In genomic region chr13:113869212-113870205, GRCm38 (mm10) we compare ENCODE assay signal across 8 mouse cellular contexts.
DNase-seq lines count a peak whose midpoint lies in the region; ATAC-seq and TF ChIP-seq lines count a peak whose summit lies in the region.

No protein-coding gene starts in this region.

- DNase-seq in right cerebral cortex, adult 2 months (ENCODE audit: low spot score in 2 of 2) = peak; percentile 59 to 60
- no peak for DNase-seq in right cerebral cortex, adult 18-20 months
- DNase-seq in c-Kit-positive CD71-negative TER-119-negative erythroid progenitor cells, embryonic 14.5 days (ENCODE audit: low read depth) = peak; percentile 45
- DNase-seq in limb, embryonic 11.5 days (ENCODE audit: low spot score) = peak; percentile 78
- DNase-seq in stomach, postnatal 0 days (ENCODE audit: low spot score) = peak; percentile 52

- H3K9ac ChIP-seq in forebrain, embryonic 13.5 days = no peak overlapping the region
- H3K9ac ChIP-seq in limb, embryonic 11.5 days (ENCODE audit: low read length) = no peak overlapping the region
- no peak overlapping the region for H3K9ac ChIP-seq in midbrain, embryonic 12.5 days (replicated peaks)
- no peak overlapping the region for H3K9ac ChIP-seq in stomach, postnatal 0 days (ENCODE audit: low read length)

- no peaks in the 10 kb centered on the region for H3K9me3 ChIP-seq in forebrain, embryonic 13.5 days (replicated peaks)
- H3K9me3 ChIP-seq in limb, embryonic 11.5 days (ENCODE audit: control insufficient read depth, low read length) = no peaks in the 10 kb centered on the region
- no peaks in the 10 kb centered on the region for H3K9me3 ChIP-seq in midbrain, embryonic 12.5 days
- no peaks in the 10 kb centered on the region for H3K9me3 ChIP-seq in stomach, postnatal 0 days (ENCODE audit: control insufficient read depth, low read length)

- no peak overlapping the region for H3K4me3 ChIP-seq in forebrain, embryonic 13.5 days
- no peak overlapping the region for H3K4me3 ChIP-seq in limb, embryonic 11.5 days (ENCODE audit: low read depth, low read length)
- no peak overlapping the region for H3K4me3 ChIP-seq in midbrain, embryonic 12.5 days
- H3K4me3 ChIP-seq in stomach, postnatal 0 days (ENCODE audit: low read depth, low read length) = no peak overlapping the region

- no peak for TF ChIP-seq EP300 in stomach, postnatal 0 days (optimal IDR thresholded peaks at IDR 0.05)

- no peaks in the 10 kb centered on the region for H3K36me3 ChIP-seq in forebrain, embryonic 13.5 days (ENCODE audit: poor library complexity, severe bottlenecking)
- no peaks in the 10 kb centered on the region for H3K36me3 ChIP-seq in limb, embryonic 11.5 days (ENCODE audit: control insufficient read depth, insufficient read depth, low read length)
- no peaks in the 10 kb centered on the region for H3K36me3 ChIP-seq in midbrain, embryonic 12.5 days
- no peaks in the 10 kb centered on the region for H3K36me3 ChIP-seq in stomach, postnatal 0 days (ENCODE audit: control insufficient read depth, insufficient read depth, low read length)

- TF ChIP-seq CTCF in stomach, postnatal 0 days (IDR thresholded peaks at IDR 0.05; ENCODE audit: low read depth) = peak; percentile 85

- WGBS in forebrain, embryonic 13.5 days = 72% methylated on average over 20 of the region's 20 CpGs
- WGBS in limb, embryonic 11.5 days = 61% methylated on average over 20 of the region's 20 CpGs
- WGBS in midbrain, embryonic 12.5 days = 70% methylated on average over 20 of the region's 20 CpGs
- WGBS in stomach, postnatal 0 days = 69% methylated on average over 20 of the region's 20 CpGs

- H3K27me3 ChIP-seq in forebrain, embryonic 13.5 days = no peaks in the 10 kb centered on the region
- H3K27me3 ChIP-seq in limb, embryonic 11.5 days (ENCODE audit: control insufficient read depth, insufficient read depth, low read length) = no peaks in the 10 kb centered on the region
- no peaks in the 10 kb centered on the region; the same call in 1 of the 2 replicates for H3K27me3 ChIP-seq in midbrain, embryonic 12.5 days
- no peaks in the 10 kb centered on the region for H3K27me3 ChIP-seq in stomach, postnatal 0 days (ENCODE audit: control insufficient read depth, insufficient read depth, low read length)

- peak; percentile 58 for ATAC-seq in forebrain, embryonic 13.5 days
- ATAC-seq in hematopoietic stem cell, adult 5-6 weeks (replicated peaks in 1 of 2; ENCODE audit: insufficient read depth in 1 of 2, low FRiP score in 2 of 2, low TSS enrichment in 1 of 2, low read depth in 1 of 2, poor library complexity in 2 of 2, severe bottlenecking in 2 of 2) = peak; percentile 61 to 66
- ATAC-seq in limb, embryonic 11.5 days (ENCODE audit: insufficient number of reproducible peaks, low FRiP score, low TSS enrichment, low read depth) = no peak; the same call in 1 of the 2 replicates
- ATAC-seq in midbrain, embryonic 12.5 days (ENCODE audit: low FRiP score, low read depth) = peak; percentile 35; the same call in 1 of the 2 replicates
- no peak; the same call in 1 of the 2 replicates for ATAC-seq in stomach, postnatal 0 days (ENCODE audit: low FRiP score, low TSS enrichment)

- H3K27ac ChIP-seq in forebrain, embryonic 13.5 days = no peak overlapping the region
- no peak overlapping the region for H3K27ac ChIP-seq in limb, embryonic 11.5 days (replicated peaks; ENCODE audit: low read depth, low read length)
- no peak overlapping the region for H3K27ac ChIP-seq in midbrain, embryonic 12.5 days (replicated peaks)
- H3K27ac ChIP-seq in stomach, postnatal 0 days (replicated peaks) = no peak overlapping the region

- H3K4me2 ChIP-seq in forebrain, embryonic 13.5 days = no peak overlapping the region
- no peak overlapping the region for H3K4me2 ChIP-seq in limb, embryonic 11.5 days (ENCODE audit: low read depth, severe bottlenecking)
- H3K4me2 ChIP-seq in midbrain, embryonic 12.5 days (replicated peaks) = no peak overlapping the region
- H3K4me2 ChIP-seq in stomach, postnatal 0 days (replicated peaks; ENCODE audit: low read depth) = no peak overlapping the region

- H3K4me1 ChIP-seq in forebrain, embryonic 13.5 days = no peaks in the 10 kb centered on the region
- no peaks in the 10 kb centered on the region for H3K4me1 ChIP-seq in limb, embryonic 11.5 days (ENCODE audit: control insufficient read depth, insufficient read depth, low read length)
- peaks cover 4% of the 10 kb centered on the region; the same call in 1 of the 2 replicates for H3K4me1 ChIP-seq in midbrain, embryonic 12.5 days
- no peaks in the 10 kb centered on the region for H3K4me1 ChIP-seq in stomach, postnatal 0 days (replicated peaks; ENCODE audit: control insufficient read depth, insufficient read depth)

Comparison
In these comparisons a context has a peak if more than half of its experiments do, and no peak if none do; other contexts are left out.
1. ATAC-seq: peak in forebrain, embryonic 13.5 days (single experiment), hematopoietic stem cell, adult 5-6 weeks (2 of 2) and midbrain, embryonic 12.5 days (single experiment); none in limb, embryonic 11.5 days (single experiment) and stomach, postnatal 0 days (single experiment).